Mouse (Mus musculus) MEL (cell line): Measurements from ENCODE around the gene Emsy. TPM values are rescaled to one million over a fixed set of nuclear protein-coding genes. Genes with fewer than 3 reads are reported as not detected.

Experiments used
- DNase-seq: peaks from one replicate; pipeline ENCODE4 v3.0.0; 2011; ENCODE audit warnings: low read depth, low spot score
- H3K27ac ChIP-seq: 2 replicates; pipeline ENCODE4 v1.5.1; 2012; ENCODE audit warnings: low read depth, mild to moderate bottlenecking, control low read depth, low read length, moderate library complexity; ENCODE audit not compliant: control insufficient read depth
- H3K27me3 ChIP-seq, 2 experiments: fragments of 150-350 bp in 1 of 2; sonication (generic) in 1 of 2; 2 replicates each; pipeline ENCODE4 v1.6.1; 2012; ENCODE audit warnings: low read length in 2 of 2, mild to moderate bottlenecking in 2 of 2, improper control_type of control experiment in 1 of 2, moderate library complexity in 1 of 2; ENCODE audit not compliant: insufficient read depth in 2 of 2, control insufficient read depth in 1 of 2
- H3K36me3 ChIP-seq, 2 experiments: 2 replicates each; pipeline ENCODE4 v1.6.1; 2012 to 2014; ENCODE audit warnings: low read length in 2 of 2, improper control_type of control experiment in 1 of 2, inconsistent platforms in 1 of 2, mild to moderate bottlenecking in 1 of 2; ENCODE audit not compliant: insufficient read depth in 2 of 2, control insufficient read depth in 1 of 2
- H3K4me1 ChIP-seq, 2 experiments: fragments of 150-350 bp in 1 of 2; sonication (generic) in 1 of 2; 2 replicates each; pipeline ENCODE4 v1.6.1; 2012; ENCODE audit warnings: low read length in 2 of 2, improper control_type of control experiment in 1 of 2, mild to moderate bottlenecking in 1 of 2; ENCODE audit not compliant: insufficient read depth in 2 of 2, control insufficient read depth in 1 of 2
- H3K4me3 ChIP-seq, 2 experiments: fragments of 150-350 bp in 1 of 2; sonication (generic) in 1 of 2; 2 replicates each; pipeline ENCODE4 v1.5.1; 2012; ENCODE audit warnings: low read depth in 2 of 2, low read length in 2 of 2, mild to moderate bottlenecking in 2 of 2, moderate library complexity in 2 of 2, control low read depth in 1 of 2, improper control_type of control experiment in 1 of 2; ENCODE audit not compliant: control insufficient read depth in 1 of 2, insufficient read depth in 1 of 2
- H3K79me2 ChIP-seq: 2 replicates; pipeline ENCODE4 v1.6.1; 2012; ENCODE audit warnings: mild to moderate bottlenecking, low read length, moderate library complexity; ENCODE audit not compliant: control insufficient read depth, poor library complexity, insufficient read depth
- H3K9ac ChIP-seq: 2 replicates; pipeline ENCODE4 v1.6.1; 2012; ENCODE audit warnings: low read depth, mild to moderate bottlenecking, control low read depth, low read length, moderate library complexity; ENCODE audit not compliant: control insufficient read depth, poor library complexity, severe bottlenecking
- H3K9me3 ChIP-seq: fragments of 150-350 bp; sonication (generic); replicated peaks from 2 replicates; pipeline ENCODE4 v1.6.1; 2012; ENCODE audit warnings: mild to moderate bottlenecking, low read length, improper control_type of control experiment, moderate library complexity; ENCODE audit not compliant: insufficient read depth
- CHD2 ChIP-seq: IDR thresholded peaks from 2 replicates; pipeline ENCODE4 v1.6.1; 2011; ENCODE audit warnings: low read length, improper control_type of control experiment
- CTCF ChIP-seq, 3 experiments: IDR thresholded peaks in 2 of 3; conservative IDR thresholded peaks in 1 of 3; 2 replicates each; pipeline ENCODE4 v1.5.1; 2011 to 2012; ENCODE audit warnings: low read length in 3 of 3, low read depth in 2 of 3, mild to moderate bottlenecking in 2 of 3, improper control_type of control experiment in 1 of 3, inconsistent platforms in 1 of 3, mixed read lengths in 1 of 3, moderate library complexity in 1 of 3; ENCODE audit not compliant: control insufficient read depth in 1 of 3, insufficient read depth in 1 of 3, poor library complexity in 1 of 3, severe bottlenecking in 1 of 3
- E2F4 ChIP-seq: IDR thresholded peaks from 2 replicates; pipeline ENCODE4 v1.6.1; 2011; ENCODE audit warnings: low read depth, low read length, improper control_type of control experiment, borderline replicate concordance
- EP300 ChIP-seq, 2 experiments: IDR thresholded peaks; 2 replicates each; pipeline ENCODE4 v1.6.1; 2011; ENCODE audit warnings: improper control_type of control experiment in 2 of 2, low read length in 2 of 2, low read depth in 1 of 2, mild to moderate bottlenecking in 1 of 2
- ETS1 ChIP-seq: IDR thresholded peaks from 2 replicates; pipeline ENCODE4 v1.6.1; 2012; ENCODE audit warnings: low read depth, mild to moderate bottlenecking, inconsistent platforms, low read length, improper control_type of control experiment, moderate library complexity
- GABPA ChIP-seq: IDR thresholded peaks from 2 replicates; pipeline ENCODE4 v1.6.1; 2012; ENCODE audit warnings: low read depth, mild to moderate bottlenecking, inconsistent platforms, low read length, improper control_type of control experiment, moderate library complexity
- GATA1 ChIP-seq: IDR thresholded peaks from 2 replicates; pipeline ENCODE4 v1.6.1; 2011; ENCODE audit warnings: low read depth, low read length, improper control_type of control experiment
- HCFC1 ChIP-seq: IDR thresholded peaks from 2 replicates; pipeline ENCODE4 v1.6.1; 2012; ENCODE audit warnings: low read depth, mild to moderate bottlenecking, inconsistent platforms, low read length, improper control_type of control experiment, moderate library complexity
- KAT2A ChIP-seq: conservative IDR thresholded peaks from 2 replicates; pipeline ENCODE4 v1.6.1; 2012; ENCODE audit warnings: low read depth, low read length, improper control_type of control experiment, inconsistent platforms
- MAFK ChIP-seq: IDR thresholded peaks from 2 replicates; pipeline ENCODE4 v1.6.1; 2011; ENCODE audit warnings: low read depth, mild to moderate bottlenecking, low read length, improper control_type of control experiment, borderline replicate concordance
- MAZ ChIP-seq: IDR thresholded peaks from 2 replicates; pipeline ENCODE4 v1.6.1; 2012; ENCODE audit warnings: low read depth, mild to moderate bottlenecking, inconsistent platforms, low read length, improper control_type of control experiment
- MEF2A ChIP-seq: IDR thresholded peaks from 2 replicates; pipeline ENCODE4 v1.6.1; 2014; ENCODE audit warnings: low read depth, mild to moderate bottlenecking, inconsistent platforms, low read length, improper control_type of control experiment; ENCODE audit not compliant: poor library complexity, insufficient replicate concordance, severe bottlenecking; ENCODE audit errors: extremely low read depth
- MXI1 ChIP-seq: IDR thresholded peaks from 2 replicates; pipeline ENCODE4 v1.6.1; 2011; ENCODE audit warnings: mild to moderate bottlenecking, low read depth, low read length, improper control_type of control experiment
- NELFE ChIP-seq: IDR thresholded peaks from 2 replicates; pipeline ENCODE4 v1.6.1; 2011; ENCODE audit warnings: low read depth, low read length, improper control_type of control experiment
- NRF1 ChIP-seq: IDR thresholded peaks from 2 replicates; pipeline ENCODE4 v1.6.1; 2014; ENCODE audit warnings: low read depth, mild to moderate bottlenecking, inconsistent platforms, low read length, improper control_type of control experiment, moderate library complexity; ENCODE audit not compliant: poor library complexity, insufficient read depth, severe bottlenecking
- POLR2A ChIP-seq, 2 experiments: IDR thresholded peaks; 2 replicates each; pipeline ENCODE4 v1.6.1; 2011 to 2012; ENCODE audit warnings: low read length in 2 of 2, mild to moderate bottlenecking in 2 of 2, control low read depth in 1 of 2, improper control_type of control experiment in 1 of 2, low read depth in 1 of 2, moderate library complexity in 1 of 2; ENCODE audit not compliant: control insufficient read depth in 1 of 2, insufficient read depth in 1 of 2, poor library complexity in 1 of 2
- POLR2AphosphoS2 ChIP-seq: IDR thresholded peaks from 2 replicates; pipeline ENCODE4 v1.6.1; 2011; ENCODE audit warnings: low read length, improper control_type of control experiment
- POLR2AphosphoS5 ChIP-seq: IDR thresholded peaks from 2 replicates; pipeline ENCODE4 v1.6.1; 2012; ENCODE audit warnings: low read depth, borderline replicate concordance, mild to moderate bottlenecking, inconsistent platforms, low read length, moderate library complexity, mixed read lengths
- SIN3A ChIP-seq: IDR thresholded peaks from 2 replicates; pipeline ENCODE4 v1.6.1; 2012; ENCODE audit warnings: low read length, improper control_type of control experiment, inconsistent platforms
- SMC3 ChIP-seq: IDR thresholded peaks from 2 replicates; pipeline ENCODE4 v1.6.1; 2011; ENCODE audit warnings: low read depth, low read length, improper control_type of control experiment
- TAL1 ChIP-seq: IDR thresholded peaks from 2 replicates; pipeline ENCODE4 v1.6.1; 2012; ENCODE audit warnings: mild to moderate bottlenecking, inconsistent platforms, low read length, moderate library complexity, mixed read lengths
- UBTF ChIP-seq: IDR thresholded peaks from 2 replicates; pipeline ENCODE4 v1.6.1; 2012; ENCODE audit warnings: low read depth, mild to moderate bottlenecking, inconsistent platforms, low read length, improper control_type of control experiment, moderate library complexity, borderline replicate concordance; ENCODE audit not compliant: insufficient read depth
- USF2 ChIP-seq, 2 experiments: IDR thresholded peaks; 2 replicates each; pipeline ENCODE4 v1.6.1; 2011 to 2012; ENCODE audit warnings: improper control_type of control experiment in 2 of 2, low read length in 2 of 2, borderline replicate concordance in 1 of 2, inconsistent platforms in 1 of 2, low read depth in 1 of 2, mild to moderate bottlenecking in 1 of 2; ENCODE audit not compliant: insufficient read depth in 1 of 2
- ZMIZ1 ChIP-seq: IDR thresholded peaks from 2 replicates; pipeline ENCODE4 v1.6.1; 2012; ENCODE audit warnings: low read depth, mild to moderate bottlenecking, inconsistent platforms, low read length, improper control_type of control experiment, moderate library complexity
- polyA plus RNA-seq, 2 experiments: library from polyadenylated mRNA; stranded (reverse) in 1 of 2; unstranded in 1 of 2; fragments of >175 nt in 1 of 2; fragments of >200 nt in 1 of 2; gene quantifications; 2 replicates each; pipeline versions ENCODE4 v1.2.1 to v1.2.4; 2012; ENCODE audit warnings: low replicate concordance in 2 of 2, low read depth in 1 of 2; ENCODE audit not compliant: insufficient read length in 2 of 2, insufficient read depth in 1 of 2, missing spikeins in 1 of 2
- total RNA-seq: library from RNA; depleted of rRNA; stranded (reverse); fragments of 300-350 nt; gene quantifications from 2 replicates; pipeline ENCODE4 v1.2.3, GENCODE M21; 2012

Gene Emsy
- total and polyA plus RNA-seq, 3 experiments = 10.2 to 24.1 TPM; not detected in 1

DNA sequence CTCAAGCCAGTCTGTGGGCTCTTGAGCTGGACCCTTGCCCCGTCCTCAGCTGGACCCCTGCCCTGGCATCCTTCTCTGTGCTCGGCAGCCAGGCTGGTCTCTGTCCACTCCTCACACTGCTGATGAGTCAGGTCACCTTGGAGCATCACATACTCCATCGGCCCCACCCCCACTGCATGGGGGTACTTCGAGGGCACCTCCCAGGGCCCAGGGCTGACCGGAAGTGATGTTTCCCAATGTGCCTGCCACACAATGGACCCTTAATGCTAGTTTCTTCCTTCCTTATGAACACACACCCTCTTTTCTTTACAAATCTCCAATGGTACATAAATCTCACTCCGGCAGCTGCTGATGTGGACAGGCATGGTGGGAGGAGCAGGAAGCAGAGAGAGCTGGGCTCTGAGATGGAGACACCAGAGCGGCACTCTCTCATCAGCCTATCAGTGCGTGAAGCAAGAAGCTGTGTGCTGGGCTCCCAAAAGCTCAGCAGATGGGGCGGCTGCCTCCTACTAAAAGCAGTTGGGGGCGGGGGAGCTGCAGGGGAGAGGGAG, 83.3 kb downstream of the Emsy start:
- no peak for TF ChIP-seq CHD2
- TF ChIP-seq USF2 (IDR thresholded peaks at IDR 0.05; ENCODE audit: borderline replicate concordance in 1 of 2, insufficient read depth in 1 of 2, low read depth in 1 of 2, low read length in 2 of 2) = no peak
- TF ChIP-seq MAFK = no peak
- no peak for TF ChIP-seq POLR2A (IDR thresholded peaks at IDR 0.05; ENCODE audit: control insufficient read depth in 1 of 2, insufficient read depth in 1 of 2, low read depth in 1 of 2, low read length in 2 of 2, poor library complexity in 1 of 2)
- no peak for TF ChIP-seq MXI1
- no peak for TF ChIP-seq POLR2AphosphoS2
- no peak for TF ChIP-seq GATA1
- TF ChIP-seq HCFC1 = no peak
- no peak for TF ChIP-seq CTCF (IDR thresholded peaks at IDR 0.05 in 2 of 3, conservative IDR thresholded peaks at IDR 0.05 in 1 of 3; ENCODE audit: control insufficient read depth in 1 of 3, insufficient read depth in 1 of 3, low read depth in 2 of 3, low read length in 3 of 3, poor library complexity in 1 of 3, severe bottlenecking in 1 of 3)
- no peak for TF ChIP-seq E2F4
- no peak for TF ChIP-seq ETS1
- TF ChIP-seq UBTF = no peak
- TF ChIP-seq MAZ = no peak
- no peak for TF ChIP-seq NRF1
- no peak for TF ChIP-seq GABPA
- H3K79me2 ChIP-seq = no peaks in the 10 kb centered on the region
- no peak overlapping the region for H3K27ac ChIP-seq
- no peaks in the 10 kb centered on the region for H3K9me3 ChIP-seq
- no peak overlapping the region for H3K4me3 ChIP-seq
- no peaks in the 10 kb centered on the region for H3K36me3 ChIP-seq
- H3K27me3 ChIP-seq = peaks cover 0 to 3% of the 10 kb centered on the region in 2 experiments; a peak in 3 of 4 replicates
- H3K9ac ChIP-seq = no peak overlapping the region
- no peak for DNase-seq
- no peaks in the 10 kb centered on the region for H3K4me1 ChIP-seq

DNA sequence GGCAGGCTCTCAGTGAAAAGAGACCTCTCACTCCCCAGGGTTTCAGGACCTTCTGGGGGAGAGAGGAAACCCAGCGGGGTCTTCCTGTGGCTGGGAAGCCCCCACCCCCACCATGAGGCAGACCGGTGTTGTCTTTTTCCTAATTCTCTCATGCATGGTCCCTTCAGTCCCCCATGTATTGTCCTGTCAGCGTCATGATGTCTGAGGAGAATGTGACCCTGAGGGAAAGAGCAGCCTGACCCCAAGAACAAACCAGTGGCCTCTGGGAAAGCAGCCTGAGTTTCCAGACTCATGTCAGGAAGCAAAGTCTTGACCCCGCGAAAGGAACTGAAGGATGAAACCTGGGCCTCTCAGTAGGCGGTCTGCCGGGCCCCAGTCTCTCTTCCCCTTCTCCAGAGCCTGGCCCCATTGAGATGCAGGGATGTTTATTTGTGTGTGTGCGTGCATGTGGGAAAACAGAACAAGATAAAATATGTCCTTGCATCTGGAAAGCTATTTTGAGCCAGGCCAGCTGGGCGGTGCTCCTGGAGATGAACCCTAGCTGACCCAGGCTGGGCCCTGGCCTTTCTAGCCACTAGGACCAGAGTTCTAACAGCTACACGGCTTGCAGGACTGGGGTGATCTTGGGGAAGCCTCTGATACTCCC, 84.2 kb downstream of the Emsy start:
- H3K27ac ChIP-seq = no peak overlapping the region
- H3K9ac ChIP-seq = no peak overlapping the region
- H3K79me2 ChIP-seq = no peaks in the 10 kb centered on the region
- no peaks in the 10 kb centered on the region for H3K4me1 ChIP-seq
- TF ChIP-seq MEF2A (no peak), MXI1 (no peak), USF2 (IDR thresholded peaks at IDR 0.05; ENCODE audit: borderline replicate concordance in 1 of 2, insufficient read depth in 1 of 2, low read depth in 1 of 2, low read length in 2 of 2) (no peak), ZMIZ1 (no peak), SIN3A (no peak), SMC3 (no peak), TAL1 (no peak), GATA1 (no peak), EP300 (IDR thresholded peaks at IDR 0.05; ENCODE audit: low read depth in 1 of 2, low read length in 2 of 2) (no peak), GABPA (no peak), HCFC1 (no peak), KAT2A (no peak), POLR2AphosphoS5 (no peak), MAFK (no peak), NELFE (no peak), UBTF (no peak)
- no peaks in the 10 kb centered on the region for H3K36me3 ChIP-seq
- peaks cover 0 to 3% of the 10 kb centered on the region in 2 experiments; a peak in 3 of 4 replicates for H3K27me3 ChIP-seq
- H3K4me3 ChIP-seq = no peak overlapping the region
- DNase-seq = no peak
- H3K9me3 ChIP-seq = no peaks in the 10 kb centered on the region
